Mouse (Mus musculus) lung, adult 2 months (tissue): Measurements from ENCODE around the gene Dpep2nb. TPM values are rescaled to one million over a fixed set of nuclear protein-coding genes. Genes with fewer than 3 reads are reported as not detected.
"Not testable (repeated sequence)": the region's sequence is repeated elsewhere in the genome, so short reads cannot be mapped to it uniquely, and the experiment has no call there.

Experiments
- DNase-seq: peaks from one replicate; pipeline ENCODE4 v3.0.0; 2022
- H3K4me1 ChIP-seq: fragments of 200-500 bp; 2 replicates; pipeline ENCODE4 v1.6.1; 2011; ENCODE audit warnings: low read length; ENCODE audit not compliant: control insufficient read depth, insufficient read depth
- H3K4me3 ChIP-seq: fragments of 200-500 bp; replicated peaks from 2 replicates; pipeline ENCODE3; 2011; ENCODE audit warnings: low read depth, mild to moderate bottlenecking, control low read depth, low read length; ENCODE audit errors: extremely low read depth
- CTCF ChIP-seq: fragments of 200-500 bp; IDR thresholded peaks from 2 replicates; pipeline ENCODE4 v1.5.1; 2011; ENCODE audit warnings: mild to moderate bottlenecking, low read length, control low read depth; ENCODE audit not compliant: insufficient read depth
- POLR2A ChIP-seq: fragments of 200-500 bp; IDR thresholded peaks from 2 replicates; pipeline ENCODE4 v1.6.1; 2011; ENCODE audit warnings: low read depth, mild to moderate bottlenecking, control low read depth, low read length, borderline replicate concordance; ENCODE audit errors: extremely low read depth
- WGBS: fragments of 180-500 bp; shearing (Covaris S2); methylation state at CpG from one replicate; pipeline ENCODE4 v1.1.7; 2018; 5-methylcytosine and 5-hydroxymethylcytosine counted together
- polyA plus RNA-seq: library from polyadenylated mRNA; depleted of rRNA; stranded (reverse); fragments of >200 nt; gene quantifications from 2 replicates; pipeline ENCODE4 v1.2.3, GENCODE M21; 2012

Gene Dpep2nb
- polyA plus RNA-seq, 1 experiment: not detected

DNA sequence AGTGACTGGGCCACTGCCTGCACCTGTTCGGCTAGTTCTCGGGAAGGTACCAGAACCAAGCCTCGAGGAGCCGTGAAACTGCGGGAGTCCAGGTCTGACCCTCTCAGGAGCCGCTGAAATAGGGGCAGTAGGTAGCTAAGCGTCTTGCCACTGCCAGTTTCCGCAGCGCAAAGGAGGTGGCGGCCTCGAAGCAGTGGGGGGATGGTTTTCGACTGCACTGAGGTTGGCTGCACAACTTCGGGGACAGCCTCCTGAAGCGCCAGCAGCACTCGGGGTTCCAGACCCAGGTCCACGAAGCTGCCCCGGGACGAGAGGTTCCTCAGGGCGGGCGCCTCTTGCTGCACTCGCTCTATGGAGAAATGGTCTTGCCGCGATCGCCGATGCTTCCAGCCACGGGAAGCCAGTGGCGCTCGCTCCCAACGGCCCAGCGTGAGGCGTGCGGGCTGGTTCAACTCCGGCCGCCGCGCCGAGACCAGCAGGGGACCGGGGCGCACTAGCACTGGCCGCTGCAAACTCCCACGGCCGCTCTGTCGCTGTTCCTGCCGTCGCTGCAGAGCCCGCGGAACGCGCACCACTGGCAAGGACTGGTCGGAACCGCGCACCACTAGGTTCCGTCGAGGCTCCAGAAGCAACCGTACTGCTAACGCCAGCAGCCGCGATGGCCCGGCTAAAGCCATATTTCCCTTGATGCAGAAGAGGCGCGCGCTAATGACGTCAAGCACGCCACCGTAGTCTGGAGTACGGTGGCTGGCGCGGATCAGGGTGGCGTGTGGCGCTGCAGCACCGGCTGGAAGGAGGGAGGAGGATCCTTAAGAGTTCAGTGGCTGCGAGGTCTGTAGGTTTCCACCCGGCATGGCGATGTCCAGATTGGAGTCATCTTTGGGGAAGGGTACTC is 5.2 kb upstream of the Dpep2nb start:
- TF ChIP-seq POLR2A (peak; percentile 80; the same call in 1 of the 2 replicates), CTCF (no peak)
- 1% methylated on average over 74 of the region's 74 CpGs for WGBS
- Histone ChIP-seq H3K4me1 (peaks cover 3% of the 10 kb centered on the region; the same call in 1 of the 2 replicates), H3K4me3 (peak overlapping the region; percentile 97)
- DNase-seq: peak; percentile 89

GRCm38 (mm10) chr8:106007891-106008290 is 2.1 kb upstream of the Dpep2nb start:
- 60% methylated on average over 3 of the region's 3 CpGs for whole genome bisulfite sequencing
- DNase-seq, H3K4me1 ChIP-seq, H3K4me3 ChIP-seq: not testable (repeated sequence)

DNA sequence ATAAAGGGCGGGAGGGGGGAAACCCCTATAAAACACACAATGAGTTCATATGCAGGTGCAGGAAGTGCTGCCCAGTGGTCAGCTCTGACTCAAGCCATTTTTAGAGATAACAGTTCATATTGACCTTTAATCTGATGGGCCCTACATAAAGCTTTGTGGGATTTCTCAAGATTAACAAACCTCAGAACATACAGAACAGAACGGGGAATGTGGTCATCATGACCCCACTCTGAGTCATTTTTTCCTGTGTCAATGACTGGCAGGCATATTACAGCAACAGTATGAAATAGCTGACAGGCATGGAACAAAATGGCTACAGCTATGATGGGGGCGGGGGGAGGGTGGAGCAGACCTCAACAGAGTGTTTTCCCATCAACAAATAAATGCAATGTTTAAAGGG is 1.4 kb upstream of the Dpep2nb start:
- 64% methylated on average over 3 of the region's 3 CpGs for WGBS
- TF ChIP-seq POLR2A (no peak), CTCF (no peak)
- no peak overlapping the region for H3K4me3 ChIP-seq
- no peak for DNase-seq
- H3K4me1 ChIP-seq: peaks cover 3% of the 10 kb centered on the region; the same call in 1 of the 2 replicates

DNA sequence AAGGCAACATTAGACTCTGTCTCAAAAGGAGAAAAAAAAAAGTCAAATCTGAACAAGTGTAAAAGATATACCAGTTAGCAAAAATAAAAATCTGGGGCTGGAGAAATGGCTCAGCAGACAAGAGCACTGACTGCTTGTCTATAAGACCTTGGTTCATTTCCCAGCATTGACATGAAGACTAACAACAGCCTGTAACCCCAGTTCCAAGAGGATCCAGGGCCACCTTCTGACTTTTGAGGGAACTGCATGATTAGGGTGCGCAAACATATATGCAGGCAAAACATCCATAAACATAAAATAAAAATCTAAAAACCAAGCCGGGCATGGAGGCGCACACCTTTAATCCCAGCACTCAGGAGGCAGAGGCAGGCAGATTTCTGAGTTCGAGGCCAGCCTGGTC is 638 bp upstream of the Dpep2nb start:
- Histone ChIP-seq H3K4me3 (no peak overlapping the region), H3K4me1 (peaks cover 3% of the 10 kb centered on the region; the same call in 1 of the 2 replicates)
- 80% methylated on average over 4 of the region's 4 CpGs for WGBS
- no peak for DNase-seq
- no peak for TF ChIP-seq CTCF
- no peak for TF ChIP-seq POLR2A

DNA sequence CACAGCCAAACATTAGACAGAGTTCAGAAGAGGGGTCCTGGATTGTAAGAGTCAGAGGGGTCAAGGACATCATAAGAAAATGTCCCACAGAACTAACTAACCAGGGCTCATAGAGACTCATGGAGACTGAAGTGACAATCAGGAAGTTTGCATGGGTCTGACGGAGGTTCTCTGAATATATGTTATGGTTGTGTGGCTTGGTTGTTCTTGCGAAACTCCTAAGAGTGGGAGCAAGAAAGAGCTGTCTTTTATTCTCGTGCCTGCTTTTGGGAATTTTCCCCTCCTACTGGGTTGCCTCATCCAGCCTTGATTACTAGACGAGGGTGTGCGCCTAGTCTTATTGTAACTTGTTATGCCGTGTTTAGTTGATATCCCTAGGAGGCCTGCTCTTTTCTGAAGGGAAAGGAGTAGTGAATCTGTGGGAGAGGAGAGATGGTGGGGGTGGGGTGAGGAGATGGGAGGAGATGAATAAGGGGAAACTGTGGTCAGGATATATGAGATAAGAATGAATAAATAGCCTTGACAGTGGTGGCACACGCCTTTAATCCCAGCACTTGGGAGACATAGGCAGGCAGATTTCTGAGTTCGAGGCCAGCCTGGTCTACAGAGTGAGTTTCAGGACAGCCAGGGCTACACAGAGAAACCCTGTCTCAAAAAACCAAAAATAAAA is 1.1 kb downstream of the Dpep2nb start:
- 67% methylated on average over 8 of the region's 8 CpGs for WGBS
- DNase-seq: no peak
- H3K4me3 ChIP-seq: no peak overlapping the region
- TF ChIP-seq CTCF (no peak), POLR2A (no peak)
- no peaks in the 10 kb centered on the region; the same call in 1 of the 2 replicates for H3K4me1 ChIP-seq

DNA sequence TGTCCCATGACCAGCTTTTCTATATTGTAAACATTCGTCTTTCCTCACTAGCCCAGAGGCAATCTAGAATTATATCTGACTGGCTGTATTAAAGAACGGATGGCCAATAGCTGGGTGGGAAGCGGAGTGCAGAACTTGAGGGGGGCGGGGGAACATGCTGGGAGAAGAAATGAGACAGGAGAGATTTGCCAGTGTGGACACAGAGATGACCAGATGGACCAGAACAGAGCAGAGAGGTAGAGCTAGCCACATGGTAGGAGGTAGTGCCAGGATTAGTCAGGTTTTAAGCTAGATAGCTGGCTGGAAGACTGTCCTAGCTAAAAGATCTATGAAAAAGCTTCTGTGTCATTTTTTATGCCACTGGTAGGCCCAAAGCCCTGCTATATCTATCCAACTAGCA is 3.9 kb downstream of the Dpep2nb start:
- Histone ChIP-seq H3K4me3 (no peak overlapping the region), H3K4me1 (no peaks in the 10 kb centered on the region)
- WGBS: 84% methylated on average over 4 of the region's 4 CpGs
- TF ChIP-seq CTCF (no peak), POLR2A (no peak)
- no peak for DNase-seq

DNA sequence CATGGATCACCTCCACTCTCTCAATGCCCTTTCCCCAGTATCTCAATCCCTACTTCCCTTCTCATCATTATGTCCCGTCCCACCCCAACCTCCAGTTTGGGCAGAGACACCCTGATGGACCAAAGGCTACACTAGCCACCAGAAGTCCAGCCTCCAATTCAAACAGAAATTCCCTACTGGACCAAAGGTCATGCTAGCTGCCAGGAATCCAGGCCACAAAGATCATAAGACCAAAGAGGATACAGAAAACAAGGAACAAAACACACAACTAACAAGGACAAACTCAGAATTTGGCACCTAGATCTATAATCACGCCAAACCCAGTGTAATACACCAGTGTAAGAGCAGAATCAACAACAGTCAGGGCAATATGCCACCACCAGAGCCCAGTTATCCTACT is 6.8 kb downstream of the Dpep2nb start:
- 74% methylated on average over 2 of the region's 2 CpGs for WGBS
- TF ChIP-seq POLR2A: no peak
- no peak for TF ChIP-seq CTCF
- no peak for DNase-seq
- no peak overlapping the region for H3K4me3 ChIP-seq
- H3K4me1 ChIP-seq: no peaks in the 10 kb centered on the region

DNA sequence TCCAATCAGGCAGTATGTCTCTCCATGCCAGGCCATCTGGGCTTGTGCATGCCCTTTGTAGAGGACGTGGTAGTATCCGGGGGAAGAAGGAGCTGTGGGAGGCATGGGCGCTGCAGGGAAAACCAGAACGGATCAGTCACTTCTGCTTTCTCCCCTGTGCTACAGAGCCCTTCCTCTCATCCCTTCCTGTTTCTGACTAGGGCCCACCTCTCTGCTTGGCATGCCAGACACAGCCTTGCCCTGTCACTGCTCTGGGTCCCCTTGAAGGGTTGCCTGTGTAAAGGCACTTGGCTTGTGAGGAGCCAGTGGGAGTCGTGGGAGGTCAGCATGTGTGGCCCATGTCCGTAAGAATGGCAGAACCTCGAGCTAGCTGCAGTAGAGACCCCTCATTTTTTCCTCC is 9.4 kb downstream of the Dpep2nb start:
- peaks cover 4% of the 10 kb centered on the region for H3K4me1 ChIP-seq
- TF ChIP-seq POLR2A (no peak), CTCF (no peak)
- no peak overlapping the region for H3K4me3 ChIP-seq
- WGBS: 61% methylated on average over 7 of the region's 7 CpGs
- DNase-seq: peak; percentile 12

- Histone ChIP-seq H3K4me3 (no peak overlapping the region), H3K4me1 (peaks cover 4% of the 10 kb centered on the region)
- no peak for DNase-seq
- WGBS: 58% methylated on average over 4 of the region's 4 CpGs
- TF ChIP-seq CTCF: no peak
These were observed 12.5 kb downstream of the Dpep2nb start for GRCm38 (mm10) chr8:105993226-105993625.

- peaks cover 4% of the 10 kb centered on the region for H3K4me1 ChIP-seq
- WGBS: 41% methylated on average over 5 of the region's 5 CpGs
- H3K4me3 ChIP-seq: no peak overlapping the region
- DNase-seq: peak; percentile 20
- TF ChIP-seq POLR2A (no peak), CTCF (no peak)
These were observed 13.3 kb downstream of the Dpep2nb start for GRCm38 (mm10) chr8:105992499-105992898.
